In genomic region chr1:106151846-106152245, GRCm38 (mm10) we compare ENCODE assay signal across 9 mouse cellular contexts. TPM values are rescaled to one million over a fixed set of nuclear protein-coding genes. Genes with fewer than 3 reads are reported as not detected.
DNase-seq lines count a peak whose midpoint lies in the region; ATAC-seq and TF ChIP-seq lines count a peak whose summit lies in the region.
"Had no signal": no experiment of that assay in that cellular context is flagged by ENCODE, and none has a peak within 500 bp of the region (broad histone marks: within the 10 kb centered on the region; RNA-seq: fewer than 3 reads in every experiment).

No protein-coding gene starts in this region.

- 84% methylated on average over 12 of the region's 12 CpGs for WGBS in intestine, postnatal 0 days
- WGBS in intestine, embryonic 15.5 days = 77% methylated on average over 12 of the region's 12 CpGs
- WGBS in forebrain, embryonic 13.5 days = 85% methylated on average over 12 of the region's 12 CpGs
- 85% methylated on average over 12 of the region's 12 CpGs for WGBS in neural tube, embryonic 15.5 days
- 79% methylated on average over 12 of the region's 12 CpGs for WGBS in forebrain, embryonic 14.5 days

- H3K27ac ChIP-seq in intestine, postnatal 0 days (ENCODE audit: low read depth, low read length) = no peak overlapping the region
- H3K27ac ChIP-seq in intestine, embryonic 15.5 days = no peak overlapping the region
- no peak overlapping the region for H3K27ac ChIP-seq in forebrain, embryonic 13.5 days
- H3K27ac ChIP-seq in neural tube, embryonic 15.5 days (replicated peaks) = no peak overlapping the region
- no peak overlapping the region for H3K27ac ChIP-seq in forebrain, embryonic 14.5 days (ENCODE audit: low read depth, low read length)
- H3K27ac ChIP-seq: embryonic facial prominence, embryonic 12.5 days had no signal

- H3K4me2 ChIP-seq in intestine, postnatal 0 days (replicated peaks; ENCODE audit: low read depth) = no peak overlapping the region
- no peak overlapping the region for H3K4me2 ChIP-seq in intestine, embryonic 15.5 days (replicated peaks)
- no peak overlapping the region for H3K4me2 ChIP-seq in forebrain, embryonic 13.5 days
- no peak overlapping the region for H3K4me2 ChIP-seq in neural tube, embryonic 15.5 days
- H3K4me2 ChIP-seq in forebrain, embryonic 14.5 days (ENCODE audit: low read length) = no peak overlapping the region
- H3K4me2 ChIP-seq: embryonic facial prominence, embryonic 12.5 days had no signal

- no peak overlapping the region for H3K9ac ChIP-seq in intestine, postnatal 0 days (ENCODE audit: low read depth, low read length)
- no peak overlapping the region for H3K9ac ChIP-seq in intestine, embryonic 15.5 days
- H3K9ac ChIP-seq in forebrain, embryonic 13.5 days = no peak overlapping the region
- H3K9ac ChIP-seq in neural tube, embryonic 15.5 days (replicated peaks) = no peak overlapping the region
- no peak overlapping the region for H3K9ac ChIP-seq in forebrain, embryonic 14.5 days (ENCODE audit: low read length)
- H3K9ac ChIP-seq: embryonic facial prominence, embryonic 12.5 days had no signal

- DNase-seq in NIH3T3 (ENCODE audit: low read depth) = peak; percentile 59
- DNase-seq in forebrain, embryonic 14.5 days (ENCODE audit: low spot score) = no peak

- H3K4me3 ChIP-seq in intestine, postnatal 0 days (ENCODE audit: low read depth, low read length) = no peak overlapping the region
- no peak overlapping the region for H3K4me3 ChIP-seq in intestine, embryonic 15.5 days (replicated peaks)
- H3K4me3 ChIP-seq in forebrain, embryonic 13.5 days = no peak overlapping the region
- H3K4me3 ChIP-seq in neural tube, embryonic 15.5 days (replicated peaks) = no peak overlapping the region
- H3K4me3 ChIP-seq in forebrain, embryonic 14.5 days (ENCODE audit: low read depth, low read length) = no peak overlapping the region
- H3K4me3 ChIP-seq: embryonic facial prominence, embryonic 12.5 days had no signal

- ATAC-seq in intestine, postnatal 0 days = no peak
- no peak for ATAC-seq in intestine, embryonic 15.5 days
- peak; percentile 86 to 89 for ATAC-seq in hematopoietic stem cell, adult 5-6 weeks (replicated peaks in 1 of 2; ENCODE audit: insufficient read depth in 1 of 2, low FRiP score in 2 of 2, low TSS enrichment in 1 of 2, low read depth in 1 of 2, poor library complexity in 2 of 2, severe bottlenecking in 2 of 2)
- ATAC-seq in megakaryocyte-erythroid progenitor cell, adult 5-6 weeks (replicated peaks; ENCODE audit: low FRiP score, low TSS enrichment, poor library complexity, severe bottlenecking) = peak; percentile 94
- ATAC-seq in forebrain, embryonic 13.5 days = no peak
- no peak for ATAC-seq in neural tube, embryonic 15.5 days (ENCODE audit: low FRiP score)
- no peak for ATAC-seq in forebrain, embryonic 14.5 days

- no peaks in the 10 kb centered on the region for H3K27me3 ChIP-seq in intestine, postnatal 0 days (replicated peaks; ENCODE audit: control insufficient read depth, insufficient read depth, low read length)
- H3K27me3 ChIP-seq in intestine, embryonic 15.5 days (replicated peaks) = no peaks in the 10 kb centered on the region
- H3K27me3 ChIP-seq in forebrain, embryonic 13.5 days = no peaks in the 10 kb centered on the region
- no peaks in the 10 kb centered on the region for H3K27me3 ChIP-seq in neural tube, embryonic 15.5 days (replicated peaks)
- H3K27me3 ChIP-seq in forebrain, embryonic 14.5 days (replicated peaks; ENCODE audit: control insufficient read depth, insufficient read depth, low read length) = no peaks in the 10 kb centered on the region
- H3K27me3 ChIP-seq: embryonic facial prominence, embryonic 12.5 days had no signal

- H3K4me1 ChIP-seq in intestine, postnatal 0 days (replicated peaks; ENCODE audit: control insufficient read depth, insufficient read depth, low read length) = no peaks in the 10 kb centered on the region
- H3K4me1 ChIP-seq in intestine, embryonic 15.5 days (replicated peaks) = no peaks in the 10 kb centered on the region
- peaks cover 14% of the 10 kb centered on the region for H3K4me1 ChIP-seq in forebrain, embryonic 13.5 days
- peaks cover 8% of the 10 kb centered on the region; the same call in 1 of the 2 replicates for H3K4me1 ChIP-seq in neural tube, embryonic 15.5 days
- H3K4me1 ChIP-seq in forebrain, embryonic 14.5 days (ENCODE audit: control insufficient read depth, insufficient read depth, low read length) = peaks cover 14% of the 10 kb centered on the region
- H3K4me1 ChIP-seq: embryonic facial prominence, embryonic 12.5 days had no signal

- H3K9me3 ChIP-seq in intestine, postnatal 0 days (ENCODE audit: control insufficient read depth) = no peaks in the 10 kb centered on the region
- H3K9me3 ChIP-seq in intestine, embryonic 15.5 days = no peaks in the 10 kb centered on the region
- H3K9me3 ChIP-seq in forebrain, embryonic 13.5 days (replicated peaks) = no peaks in the 10 kb centered on the region
- H3K9me3 ChIP-seq in neural tube, embryonic 15.5 days (replicated peaks) = no peaks in the 10 kb centered on the region
- no peaks in the 10 kb centered on the region for H3K9me3 ChIP-seq in forebrain, embryonic 14.5 days (replicated peaks; ENCODE audit: control insufficient read depth, low read length)
- H3K9me3 ChIP-seq: embryonic facial prominence, embryonic 12.5 days had no signal

- no peaks in the 10 kb centered on the region for H3K36me3 ChIP-seq in intestine, postnatal 0 days (ENCODE audit: control insufficient read depth, insufficient read depth)
- H3K36me3 ChIP-seq in intestine, embryonic 15.5 days = no peaks in the 10 kb centered on the region
- no peaks in the 10 kb centered on the region for H3K36me3 ChIP-seq in forebrain, embryonic 13.5 days (ENCODE audit: poor library complexity, severe bottlenecking)
- no peaks in the 10 kb centered on the region for H3K36me3 ChIP-seq in neural tube, embryonic 15.5 days
- H3K36me3 ChIP-seq in forebrain, embryonic 14.5 days (ENCODE audit: control insufficient read depth, insufficient read depth, low read length) = no peaks in the 10 kb centered on the region
- H3K36me3 ChIP-seq: embryonic facial prominence, embryonic 12.5 days had no signal

- peak; percentile 54 for TF ChIP-seq CTCF in intestine, postnatal 0 days (IDR thresholded peaks at IDR 0.05; ENCODE audit: low read depth)

RNA-seq across cellular contexts. Expression of gene Phlpp1, which starts 19.7 kb away (rescaled TPM):
- polyA plus RNA-seq in intestine, postnatal 0 days (2015; fragmentation: Nextera tagmentation; extraction: Ambion mirVana) = 1.6 and 2.3 TPM in 2 replicates
- polyA plus RNA-seq in intestine, embryonic 15.5 days (2015; fragmentation: Nextera tagmentation; extraction: Ambion mirVana) = 3.2 and 4.0 TPM in 2 replicates
- 8.2 and 10.7 TPM in 2 replicates for total RNA-seq in hematopoietic stem cell, adult 5-6 weeks (2017)
- total RNA-seq in megakaryocyte-erythroid progenitor cell, adult 5-6 weeks (2014; fragmentation: Nextera tagmentation) = 2.1 and 7.1 TPM in 2 replicates
- total RNA-seq in megakaryocyte-erythroid progenitor cell, adult 5-6 weeks (2017) = 1.6 and 2.3 TPM in 2 replicates
- 8.0 and 8.8 TPM in 2 replicates for polyA plus RNA-seq in forebrain, embryonic 13.5 days (2015; fragmentation: Nextera tagmentation; extraction: Ambion mirVana)
- polyA plus RNA-seq in neural tube, embryonic 15.5 days (2015; fragmentation: Nextera tagmentation; extraction: Ambion mirVana) = 7.5 and 7.8 TPM in 2 replicates
- 8.3 and 8.6 TPM in 2 replicates for polyA plus RNA-seq in forebrain, embryonic 14.5 days (2014; fragmentation: Nextera tagmentation; extraction: Ambion mirVana)

Comparison
In these comparisons a context has a peak if more than half of its experiments do, and no peak if none do; other contexts are left out.
1. ATAC-seq: peak in hematopoietic stem cell, adult 5-6 weeks (2 of 2) and megakaryocyte-erythroid progenitor cell, adult 5-6 weeks (single experiment); none in intestine, postnatal 0 days (single experiment), intestine, embryonic 15.5 days (single experiment), forebrain, embryonic 13.5 days (single experiment), neural tube, embryonic 15.5 days (single experiment) and forebrain, embryonic 14.5 days (single experiment).